Mouse (Mus musculus) ES-CJ7 (cell line): ENCODE data around the gene Glp2r.

Source experiments
- DNase-seq: peaks from one replicate; pipeline ENCODE4 v3.0.0; 2011; ENCODE audit warnings: low read depth, low spot score

Glp2r gene

DNA sequence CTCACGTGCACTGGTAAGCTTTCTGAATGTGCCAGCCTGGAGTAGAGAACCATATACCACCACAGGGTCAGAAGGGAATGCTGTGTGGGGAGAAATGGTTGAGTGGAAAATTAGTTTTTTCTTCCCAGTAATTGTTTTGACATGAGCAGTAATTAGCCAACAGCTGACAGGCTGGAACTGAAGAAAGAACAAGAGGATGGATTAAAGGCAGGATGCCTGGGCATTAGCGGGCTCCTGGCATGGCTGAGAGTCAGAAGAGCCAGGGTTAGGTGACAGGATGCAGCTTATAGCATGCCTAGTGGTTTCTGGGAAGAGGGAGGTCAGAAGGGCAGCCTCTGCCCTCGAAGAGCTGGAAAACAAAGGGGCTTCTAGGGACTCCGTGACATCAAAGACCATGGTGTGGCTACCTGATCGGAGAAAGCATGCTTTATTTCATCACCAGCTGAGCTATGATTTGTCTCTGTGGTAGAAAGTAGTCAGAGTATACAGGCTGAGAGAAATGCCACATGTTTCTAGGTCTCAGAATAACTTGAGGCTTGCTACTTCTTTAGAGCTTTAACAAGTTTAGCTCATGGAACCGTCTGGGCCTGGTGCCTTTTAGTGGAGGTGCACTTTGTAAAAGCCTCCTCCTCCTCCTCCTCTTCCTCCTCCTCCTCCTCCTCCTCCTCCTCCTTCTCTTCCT lies 133.9 kb downstream of the Glp2r start:
- no peak for DNase-seq

GRCm38 (mm10) chr11:67636201-67636600 lies 134.8 kb downstream of the Glp2r start:
- no peak for DNase-seq

DNA sequence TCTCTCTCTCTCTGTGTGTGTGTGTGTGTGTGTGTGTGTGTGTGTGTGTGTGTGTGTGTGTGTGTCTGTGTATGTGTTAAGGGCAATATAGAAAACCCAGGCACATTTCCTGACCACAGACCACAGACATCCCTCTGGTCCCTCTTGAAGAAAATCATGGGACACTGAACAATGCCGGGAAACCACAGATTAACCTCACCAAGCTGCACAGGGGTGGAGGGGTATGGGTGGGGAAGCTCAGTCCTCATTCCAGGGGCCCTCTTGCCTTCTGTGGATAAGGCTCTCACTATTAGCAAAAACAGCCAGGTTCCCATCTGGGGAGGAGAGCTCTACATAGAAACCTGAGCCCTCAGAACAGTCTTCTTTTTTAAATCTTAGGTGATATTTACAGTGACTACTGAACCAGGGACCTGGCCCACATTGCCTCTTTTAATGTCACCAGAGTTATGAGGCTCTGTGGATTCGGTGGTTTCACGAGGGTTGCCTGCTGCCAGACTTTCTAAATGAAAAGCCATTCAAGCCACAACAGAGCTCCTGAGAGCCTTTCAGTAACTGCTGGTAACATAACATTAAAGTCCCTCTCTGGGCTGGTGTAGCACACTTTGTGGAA lies 137.2 kb downstream of the Glp2r start:
- no peak for DNase-seq

DNA sequence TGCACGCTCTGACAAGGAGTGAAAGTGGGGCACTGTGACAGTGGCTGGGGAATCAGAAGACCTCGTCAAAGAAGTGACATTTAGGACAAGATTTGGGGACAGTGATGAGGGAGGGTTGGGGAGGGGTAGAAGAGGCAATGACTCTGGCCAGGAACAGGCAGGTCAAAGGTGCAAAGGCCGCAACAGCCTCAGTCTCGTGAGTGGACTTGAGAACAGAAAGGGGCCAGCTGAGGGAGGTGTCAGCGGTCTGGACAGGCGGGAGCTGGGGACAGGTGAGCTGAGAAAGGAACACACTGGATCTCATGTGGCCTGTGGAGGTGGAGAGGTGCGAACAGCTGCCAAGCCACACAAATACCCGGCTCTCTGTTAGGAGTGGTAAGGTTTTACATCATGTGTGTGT lies 138.0 kb downstream of the Glp2r start:
- no peak for DNase-seq

GRCm38 (mm10) chr11:67628522-67628921 lies 142.4 kb downstream of the Glp2r start:
- no peak for DNase-seq

DNA sequence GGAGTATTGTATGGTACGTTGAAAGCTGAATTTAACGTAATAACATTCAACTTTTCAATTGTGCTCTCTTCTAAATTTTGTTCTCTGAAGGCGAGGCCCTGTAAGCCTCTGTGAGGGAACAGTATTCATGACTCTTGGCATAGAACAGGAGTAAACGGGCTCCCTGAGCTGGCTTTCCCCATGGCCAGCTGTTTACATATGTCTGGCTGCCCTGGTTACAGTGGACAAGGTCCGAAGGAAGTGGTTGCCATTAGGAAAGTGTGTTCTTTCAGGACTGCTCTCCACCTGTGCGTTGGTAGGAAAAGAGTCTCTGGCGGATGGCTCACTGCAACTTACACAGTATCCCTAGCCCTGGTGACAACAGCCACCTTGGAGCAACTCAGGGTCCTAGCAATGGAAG lies 143.8 kb downstream of the Glp2r start:
- DNase-seq = no peak

GRCm38 (mm10) chr11:67622340-67622739 lies 148.6 kb downstream of the Glp2r start:
- no peak for DNase-seq

DNA sequence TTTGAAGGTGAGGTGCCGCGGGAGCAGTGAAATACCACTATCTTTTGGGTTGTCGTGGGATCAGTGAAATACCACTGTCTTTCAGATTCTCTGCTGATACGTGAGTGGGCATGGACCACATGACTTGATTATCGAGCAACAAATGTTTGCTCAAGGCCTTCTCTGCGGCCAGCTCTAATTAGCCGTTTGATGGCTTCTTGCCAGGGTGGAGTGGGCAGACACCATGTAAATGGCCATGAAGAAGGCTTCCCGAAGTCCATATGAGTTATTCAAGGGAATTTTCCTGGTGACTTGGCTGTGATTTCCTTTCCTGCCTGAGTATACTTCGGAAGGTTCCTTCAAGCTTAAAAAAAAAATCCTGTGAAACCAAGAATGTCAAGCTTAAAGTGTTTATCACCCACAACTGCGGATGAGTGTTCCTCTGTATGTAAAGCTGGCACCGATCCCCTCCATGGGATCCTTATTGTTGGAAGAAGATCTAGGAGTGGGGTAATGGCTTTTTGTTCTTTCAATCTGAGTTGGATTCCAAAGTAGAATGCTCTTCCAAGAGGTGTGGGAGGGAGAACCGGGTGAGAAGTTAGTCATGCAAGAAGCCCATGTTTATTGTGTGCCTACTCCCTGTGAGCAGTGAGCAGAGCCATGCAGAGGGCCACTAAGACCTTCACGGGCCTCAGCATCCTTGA lies 154.3 kb downstream of the Glp2r start:
- no peak for DNase-seq

GRCm38 (mm10) chr11:67612158-67612839 lies 158.7 kb downstream of the Glp2r start:
- no peak for DNase-seq
